Mouse (Mus musculus): ENCODE results near the gene Olfr412. TPM values are rescaled to one million over a fixed set of nuclear protein-coding genes. Genes with fewer than 3 reads are reported as not detected.

Olfr412 gene
- total and polyA plus RNA-seq, 3 experiments = not detected

DNA sequence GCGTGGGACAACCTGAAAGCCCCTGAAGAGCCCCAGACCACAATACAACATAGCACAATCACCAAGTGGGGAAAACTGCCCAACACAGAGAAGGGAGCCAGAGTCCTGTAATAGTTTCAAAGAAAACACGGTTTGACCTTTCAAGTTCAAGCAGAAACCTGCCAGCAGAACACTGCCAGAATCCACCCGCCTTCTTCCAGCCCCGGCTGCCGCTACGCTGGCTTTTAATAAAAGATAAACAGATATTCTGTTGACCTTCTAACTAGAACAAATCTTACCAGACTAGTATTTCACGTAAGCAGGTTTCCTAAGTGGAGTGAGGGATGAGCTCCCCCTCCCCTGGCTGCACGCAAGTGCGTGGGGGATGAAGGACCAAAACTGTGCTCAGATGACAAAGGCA, 23.8 kb downstream of the Olfr412 start:
- H3K4me1 ChIP-seq (ENCODE audit: control insufficient read depth in 1 of 2, insufficient read depth in 2 of 2, low read length in 2 of 2) = no peaks in the 10 kb centered on the region; a peak in 1 of 4 replicates
- H3K36me3 ChIP-seq (ENCODE audit: control insufficient read depth in 1 of 2, insufficient read depth in 2 of 2, low read length in 2 of 2) = no peaks in the 10 kb centered on the region

DNA sequence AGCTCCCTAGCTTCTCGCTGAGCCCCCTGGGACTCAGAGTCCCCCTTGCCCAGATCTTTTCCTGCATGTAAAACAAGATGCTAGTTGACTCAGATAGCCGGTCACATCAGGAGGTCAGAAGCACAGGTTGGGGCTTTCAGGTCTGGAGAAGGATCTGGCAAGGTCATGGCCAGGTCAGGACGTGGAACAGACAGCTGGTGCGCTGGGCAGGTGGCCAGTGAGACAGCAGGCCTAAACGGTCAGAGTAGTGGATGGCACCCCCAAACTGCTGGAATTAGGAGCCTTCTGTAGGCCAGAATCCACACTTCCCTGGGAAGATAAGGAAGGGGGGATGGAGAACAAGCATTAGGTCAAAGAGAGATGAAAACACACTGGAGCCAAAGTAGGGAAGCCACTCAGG, 25.3 kb downstream of the Olfr412 start:
- Histone ChIP-seq H3K27me3 (ENCODE audit: control insufficient read depth in 1 of 2, insufficient read depth in 2 of 2, low read length in 2 of 2) (no peaks in the 10 kb centered on the region), H3K9me3 (replicated peaks; ENCODE audit: insufficient read depth, low read length) (no peaks in the 10 kb centered on the region), H3K36me3 (ENCODE audit: control insufficient read depth in 1 of 2, insufficient read depth in 2 of 2, low read length in 2 of 2) (no peaks in the 10 kb centered on the region), H3K9ac (ENCODE audit: control insufficient read depth, low read depth, low read length, poor library complexity, severe bottlenecking) (no peak overlapping the region), H3K4me3 (ENCODE audit: control insufficient read depth in 1 of 2, insufficient read depth in 1 of 2, low read depth in 2 of 2, low read length in 2 of 2) (no peak overlapping the region), H3K27ac (ENCODE audit: control insufficient read depth, low read depth, low read length) (no peak overlapping the region), H3K4me1 (ENCODE audit: control insufficient read depth in 1 of 2, insufficient read depth in 2 of 2, low read length in 2 of 2) (no peaks in the 10 kb centered on the region; a peak in 2 of 4 replicates), H3K79me2 (ENCODE audit: control insufficient read depth, insufficient read depth, low read length, poor library complexity) (no peaks in the 10 kb centered on the region)
- no peak for TF ChIP-seq EP300 (IDR thresholded peaks at IDR 0.05; ENCODE audit: low read depth in 1 of 2, low read length in 2 of 2)
- no peak for TF ChIP-seq ZKSCAN1 (IDR thresholded peaks at IDR 0.05; ENCODE audit: low read depth, low read length)
- TF ChIP-seq NRF1 (IDR thresholded peaks at IDR 0.05; ENCODE audit: insufficient read depth, low read depth, low read length, poor library complexity, severe bottlenecking) = no peak
- no peak for TF ChIP-seq HCFC1 (IDR thresholded peaks at IDR 0.05; ENCODE audit: low read depth, low read length)
- no peak for TF ChIP-seq NELFE (IDR thresholded peaks at IDR 0.05; ENCODE audit: low read depth, low read length)
- TF ChIP-seq USF1 (IDR thresholded peaks at IDR 0.05; ENCODE audit: low read depth, low read length) = no peak
- TF ChIP-seq ETS1 (IDR thresholded peaks at IDR 0.05; ENCODE audit: low read depth, low read length) = no peak
- TF ChIP-seq CHD2 (IDR thresholded peaks at IDR 0.05; ENCODE audit: low read length) = no peak
- DNase-seq (ENCODE audit: low read depth, low spot score) = no peak

More for the DNA sequence above, 23.8 kb downstream of the Olfr412 start:
- DNase-seq (ENCODE audit: low read depth, low spot score) = no peak
- H3K27ac ChIP-seq (ENCODE audit: control insufficient read depth, low read depth, low read length) = no peak overlapping the region
- no peaks in the 10 kb centered on the region for H3K27me3 ChIP-seq (ENCODE audit: control insufficient read depth in 1 of 2, insufficient read depth in 2 of 2, low read length in 2 of 2)
- TF ChIP-seq NRF1 (IDR thresholded peaks at IDR 0.05; ENCODE audit: insufficient read depth, low read depth, low read length, poor library complexity, severe bottlenecking) (no peak), BHLHE40 (IDR thresholded peaks at IDR 0.05; ENCODE audit: borderline replicate concordance, low read depth, low read length) (no peak), POLR2A (IDR thresholded peaks at IDR 0.05; ENCODE audit: control insufficient read depth in 1 of 2, insufficient read depth in 1 of 2, low read depth in 1 of 2, low read length in 2 of 2, poor library complexity in 1 of 2) (no peak), CHD2 (IDR thresholded peaks at IDR 0.05; ENCODE audit: low read length) (no peak), USF1 (IDR thresholded peaks at IDR 0.05; ENCODE audit: low read depth, low read length) (no peak), MEF2A (IDR thresholded peaks at IDR 0.05; ENCODE audit: extremely low read depth, insufficient replicate concordance, low read depth, low read length, poor library complexity, severe bottlenecking) (no peak), POLR2AphosphoS2 (IDR thresholded peaks at IDR 0.05; ENCODE audit: low read length) (no peak), ETS1 (IDR thresholded peaks at IDR 0.05; ENCODE audit: low read depth, low read length) (no peak), SIN3A (IDR thresholded peaks at IDR 0.05; ENCODE audit: low read length) (no peak), CHD1 (IDR thresholded peaks at IDR 0.05; ENCODE audit: low read depth, low read length) (no peak), MXI1 (IDR thresholded peaks at IDR 0.05; ENCODE audit: low read depth, low read length) (no peak), TCF12 (IDR thresholded peaks at IDR 0.05; ENCODE audit: low read depth, low read length) (no peak)
- H3K4me3 ChIP-seq (ENCODE audit: control insufficient read depth in 1 of 2, insufficient read depth in 1 of 2, low read depth in 2 of 2, low read length in 2 of 2) = no peak overlapping the region
- H3K9ac ChIP-seq (ENCODE audit: control insufficient read depth, low read depth, low read length, poor library complexity, severe bottlenecking) = no peak overlapping the region
- H3K79me2 ChIP-seq (ENCODE audit: control insufficient read depth, insufficient read depth, low read length, poor library complexity) = no peaks in the 10 kb centered on the region
- H3K9me3 ChIP-seq (replicated peaks; ENCODE audit: insufficient read depth, low read length) = no peaks in the 10 kb centered on the region

Data from MEL (cell line).